ENCODE assay signal across 15 mouse cellular contexts in genomic region chr17:69199827-69200226, GRCm38 (mm10).
"Had no signal": no experiment of that assay in that cellular context is flagged by ENCODE, and none has a peak within 500 bp of the region (broad histone marks: within the 10 kb centered on the region; RNA-seq: fewer than 3 reads in every experiment).

No protein-coding gene starts in this region.

- H3K27ac ChIP-seq: liver, embryonic 14.5 days; macrophage; midbrain, embryonic 13.5 days; midbrain, embryonic 15.5 days; neural tube, embryonic 12.5 days; stomach, embryonic 15.5 days; stomach, postnatal 0 days had no signal

- H3K36me3 ChIP-seq: midbrain, embryonic 13.5 days; midbrain, embryonic 15.5 days; neural tube, embryonic 12.5 days; stomach, embryonic 15.5 days had no signal

- H3K4me3 ChIP-seq: megakaryocyte, embryonic 14.5 days; midbrain, embryonic 13.5 days; midbrain, embryonic 15.5 days; neural tube, embryonic 12.5 days; stomach, embryonic 15.5 days had no signal

- DNase-seq: lung, adult 18-20 months; lung, embryonic 14.5 days; lung, postnatal 10 days; right cerebral cortex, postnatal 14 days; thymus, adult 2 months; thymus, postnatal 25 days; thymus, postnatal 4 days had no signal

- H3K27me3 ChIP-seq: megakaryocyte, embryonic 14.5 days; midbrain, embryonic 13.5 days; midbrain, embryonic 15.5 days; neural tube, embryonic 12.5 days; stomach, embryonic 15.5 days had no signal

- H3K4me1 ChIP-seq: megakaryocyte, embryonic 14.5 days; neural tube, embryonic 12.5 days; stomach, embryonic 15.5 days had no signal

- H3K9ac ChIP-seq: liver, embryonic 14.5 days; lung, embryonic 14.5 days; midbrain, embryonic 13.5 days; midbrain, embryonic 15.5 days; neural tube, embryonic 12.5 days; stomach, embryonic 15.5 days had no signal

- ATAC-seq: midbrain, embryonic 13.5 days; midbrain, embryonic 15.5 days had no signal
